Mouse (Mus musculus) E14TG2a.4 (cell line): Measurements from ENCODE around the gene 1700030K09Rik.

Source experiments
- CTCF ChIP-seq: conservative IDR thresholded peaks from 2 replicates; pipeline ENCODE4 v1.5.1; 2014; ENCODE audit warnings: low read length
- NANOG ChIP-seq: IDR thresholded peaks from 2 replicates; pipeline ENCODE4 v1.6.1; 2014; ENCODE audit warnings: borderline replicate concordance, low read length, mixed read lengths

DNA sequence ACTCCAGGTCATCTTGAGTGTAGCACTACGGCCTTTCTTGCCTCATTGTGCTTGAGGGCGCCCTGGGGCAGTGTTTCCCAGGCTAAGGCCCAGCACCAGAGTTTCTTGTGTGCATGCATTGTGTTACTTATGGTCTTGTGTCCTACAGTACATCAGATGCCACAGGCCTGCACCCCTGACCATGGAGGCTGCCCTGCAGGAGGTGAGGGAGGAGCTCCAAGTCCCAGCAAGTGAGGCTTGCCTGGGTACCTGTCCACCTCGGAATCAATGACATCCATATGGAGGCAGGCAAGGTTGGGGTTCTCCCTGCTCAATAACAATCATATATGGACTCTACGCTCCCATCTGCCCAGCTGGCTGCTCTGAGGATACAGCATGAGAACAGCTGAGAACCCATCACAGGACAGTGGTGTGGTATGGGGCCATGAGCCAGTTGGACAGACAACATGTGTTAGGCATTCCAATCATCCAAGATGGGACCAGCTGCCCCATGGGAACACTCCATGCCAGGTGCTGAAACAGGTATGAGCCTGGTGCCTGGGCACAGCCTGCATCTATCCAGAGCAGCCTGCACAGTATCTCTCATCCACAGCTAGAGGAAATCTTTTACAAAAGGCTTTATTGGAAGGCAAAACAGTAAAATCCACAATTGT lies 16.3 kb downstream of the 1700030K09Rik start:
- TF ChIP-seq CTCF (no peak), NANOG (no peak)
